Mouse (Mus musculus): Measurements from ENCODE around the gene Rasl10a. TPM values are rescaled to one million over a fixed set of nuclear protein-coding genes. Genes with fewer than 3 reads are reported as not detected.

Gene Rasl10a
- polyA plus RNA-seq, 1 experiment from 2014 or later, result 4.2 TPM

Small RNA genes lying within 50 kb of the gene (microRNA-seq; reads per million reads assigned to microRNA genes)
- not detected for gene Gm47296

Other genes starting within 250 kb of the Rasl10a start
- 55.2 and 56.9 TPM in 2 replicates for gene Nf2, start 208.6 kb upstream of the Rasl10a start, polyA plus RNA-seq (2015; fragmentation: Nextera tagmentation; extraction: Ambion mirVana)
- gene Nipsnap1, start 184.2 kb upstream of the Rasl10a start, polyA plus RNA-seq (2015; fragmentation: Nextera tagmentation; extraction: Ambion mirVana), result 75.2 and 78.7 TPM in 2 replicates
- 36.2 and 36.9 TPM in 2 replicates for gene Thoc5, start 162.8 kb upstream of the Rasl10a start, polyA plus RNA-seq (2015; fragmentation: Nextera tagmentation; extraction: Ambion mirVana)
- 0.08 and 0.18 TPM in 2 replicates for gene Nefh, start 110.1 kb upstream of the Rasl10a start, polyA plus RNA-seq (2015; fragmentation: Nextera tagmentation; extraction: Ambion mirVana)
- 49.9 and 54.4 TPM in 2 replicates for gene Ap1b1, start 71.3 kb upstream of the Rasl10a start, polyA plus RNA-seq (2015; fragmentation: Nextera tagmentation; extraction: Ambion mirVana)
- 25.5 and 28.4 TPM in 2 replicates for gene Gas2l1, start 7.2 kb downstream of the Rasl10a start, polyA plus RNA-seq (2015; fragmentation: Nextera tagmentation; extraction: Ambion mirVana)
- 25.1 and 25.9 TPM in 2 replicates for gene Rhbdd3, start 40.8 kb downstream of the Rasl10a start, polyA plus RNA-seq (2015; fragmentation: Nextera tagmentation; extraction: Ambion mirVana)
- gene Ewsr1, start 41.1 kb downstream of the Rasl10a start, polyA plus RNA-seq (2015; fragmentation: Nextera tagmentation; extraction: Ambion mirVana), result 920 and 938 TPM in 2 replicates
- 28.9 and 29.1 TPM in 2 replicates for gene Emid1, start 94.1 kb downstream of the Rasl10a start, polyA plus RNA-seq (2015; fragmentation: Nextera tagmentation; extraction: Ambion mirVana)
- 20.5 and 24.3 TPM in 2 replicates for gene Kremen1, start 203.4 kb downstream of the Rasl10a start, polyA plus RNA-seq (2015; fragmentation: Nextera tagmentation; extraction: Ambion mirVana)